ENCODE assay signal across 26 mouse cellular contexts in the genomic region with DNA sequence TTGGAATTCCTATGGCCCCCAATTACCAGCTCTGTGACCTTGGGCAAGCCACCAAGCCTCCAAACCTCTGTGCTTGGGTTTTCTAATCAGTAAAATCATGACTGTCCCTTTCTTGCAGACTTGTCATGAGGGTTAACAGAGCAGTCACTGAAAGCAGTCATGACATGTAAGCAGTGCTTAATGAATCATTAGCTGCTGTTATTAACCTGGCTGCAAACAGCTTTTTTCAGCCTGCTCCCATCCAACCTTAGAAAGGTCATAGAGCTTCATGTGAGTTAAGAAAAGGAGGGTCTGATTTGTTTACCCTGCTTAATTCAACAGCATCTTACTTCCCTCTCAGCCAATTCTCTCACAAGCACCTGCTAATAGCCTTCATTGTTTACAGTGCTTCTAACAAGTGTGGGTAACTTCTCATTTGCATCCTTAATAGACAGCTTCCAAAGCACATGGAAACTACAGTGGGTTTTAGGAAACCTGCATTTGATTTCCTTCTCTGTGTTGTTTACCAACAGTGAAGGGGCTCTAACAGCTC.
A peak's percentile ranks its signal among the peaks of the same experiment; 100 is the strongest.
DNase-seq lines count a peak whose midpoint lies in the region; ATAC-seq and TF ChIP-seq lines count a peak whose summit lies in the region.
"Had no signal": no experiment of that assay in that cellular context is flagged by ENCODE, and none has a peak within 500 bp of the region (broad histone marks: within the 10 kb centered on the region; RNA-seq: fewer than 3 reads in every experiment).

No protein-coding gene starts in this region.

- no peak for TF ChIP-seq CTCF in forebrain, postnatal 0 days (IDR thresholded peaks at IDR 0.05; ENCODE audit: low read depth)
- no peak for TF ChIP-seq CTCF in midbrain, postnatal 0 days (IDR thresholded peaks at IDR 0.05)
- no peak for TF ChIP-seq CTCF in brain, embryonic 14.5 days (IDR thresholded peaks at IDR 0.05; ENCODE audit: borderline replicate concordance, extremely low read depth, insufficient read depth, insufficient read length)

- peak; percentile 30; the same call in 1 of the 2 replicates for ATAC-seq in forebrain, embryonic 12.5 days (ENCODE audit: low FRiP score)
- ATAC-seq in forebrain, postnatal 0 days = no peak; the same call in 1 of the 2 replicates
- no peak for ATAC-seq in midbrain, embryonic 13.5 days
- ATAC-seq in midbrain, postnatal 0 days (ENCODE audit: low FRiP score) = no peak
- peak; percentile 47 for ATAC-seq in forebrain, embryonic 16.5 days
- ATAC-seq: activated CD4-positive, CD25-positive, alpha-beta regulatory T cell, adult 4 months; intestine, embryonic 16.5 days had no signal

- H3K4me3 ChIP-seq in forebrain, embryonic 12.5 days (replicated peaks) = no peak overlapping the region
- H3K4me3 ChIP-seq in forebrain, postnatal 0 days (ENCODE audit: low read depth, low read length) = no peak overlapping the region
- H3K4me3 ChIP-seq in midbrain, embryonic 13.5 days (replicated peaks) = no peak overlapping the region
- no peak overlapping the region for H3K4me3 ChIP-seq in midbrain, postnatal 0 days (ENCODE audit: low read depth, low read length)
- H3K4me3 ChIP-seq in forebrain, embryonic 16.5 days (replicated peaks; ENCODE audit: low read length) = no peak overlapping the region
- H3K4me3 ChIP-seq: embryonic facial prominence, embryonic 12.5 days; heart, adult 2 months; heart, embryonic 12.5 days; liver, embryonic 15.5 days; stomach, embryonic 15.5 days had no signal

- no peaks in the 10 kb centered on the region for H3K36me3 ChIP-seq in forebrain, embryonic 12.5 days (replicated peaks)
- H3K36me3 ChIP-seq in forebrain, postnatal 0 days (ENCODE audit: insufficient read depth) = no peaks in the 10 kb centered on the region
- no peaks in the 10 kb centered on the region for H3K36me3 ChIP-seq in midbrain, embryonic 13.5 days
- H3K36me3 ChIP-seq in midbrain, postnatal 0 days (ENCODE audit: insufficient read depth, low read length) = no peaks in the 10 kb centered on the region
- H3K36me3 ChIP-seq in forebrain, embryonic 16.5 days (ENCODE audit: control insufficient read depth, insufficient read depth) = no peaks in the 10 kb centered on the region
- H3K36me3 ChIP-seq: embryonic facial prominence, embryonic 12.5 days; heart, embryonic 12.5 days; liver, embryonic 15.5 days; stomach, embryonic 15.5 days had no signal

- H3K9me3 ChIP-seq in forebrain, embryonic 12.5 days = no peaks in the 10 kb centered on the region
- H3K9me3 ChIP-seq in forebrain, postnatal 0 days (ENCODE audit: low read length) = no peaks in the 10 kb centered on the region
- H3K9me3 ChIP-seq in midbrain, embryonic 13.5 days = no peaks in the 10 kb centered on the region
- H3K9me3 ChIP-seq in midbrain, postnatal 0 days (ENCODE audit: low read length) = no peaks in the 10 kb centered on the region
- no peaks in the 10 kb centered on the region for H3K9me3 ChIP-seq in forebrain, embryonic 16.5 days (ENCODE audit: control insufficient read depth, low read length)
- H3K9me3 ChIP-seq: embryonic facial prominence, embryonic 12.5 days; heart, embryonic 12.5 days; liver, embryonic 15.5 days; stomach, embryonic 15.5 days had no signal

- peaks cover 15% of the 10 kb centered on the region; the same call in 1 of the 2 replicates for H3K4me1 ChIP-seq in forebrain, embryonic 12.5 days
- H3K4me1 ChIP-seq in forebrain, postnatal 0 days (ENCODE audit: insufficient read depth) = no peaks in the 10 kb centered on the region
- peaks cover 23% of the 10 kb centered on the region for H3K4me1 ChIP-seq in midbrain, embryonic 13.5 days (replicated peaks)
- H3K4me1 ChIP-seq in midbrain, postnatal 0 days (ENCODE audit: insufficient read depth, low read length) = no peaks in the 10 kb centered on the region
- H3K4me1 ChIP-seq in forebrain, embryonic 16.5 days (replicated peaks; ENCODE audit: control insufficient read depth, insufficient read depth, low read length) = peaks cover 16% of the 10 kb centered on the region
- H3K4me1 ChIP-seq: embryonic facial prominence, embryonic 12.5 days; liver, embryonic 15.5 days; stomach, embryonic 15.5 days had no signal

- H3K27me3 ChIP-seq in forebrain, embryonic 12.5 days = 0 out of 2 replicates have a peak, but pooled peaks cover 6% of the 10 kb centered on the region
- no peaks in the 10 kb centered on the region for H3K27me3 ChIP-seq in forebrain, postnatal 0 days (ENCODE audit: insufficient read depth, low read length)
- H3K27me3 ChIP-seq in midbrain, embryonic 13.5 days = no peaks in the 10 kb centered on the region
- no peaks in the 10 kb centered on the region for H3K27me3 ChIP-seq in midbrain, postnatal 0 days (ENCODE audit: insufficient read depth, low read length)
- H3K27me3 ChIP-seq in forebrain, embryonic 16.5 days (replicated peaks; ENCODE audit: control insufficient read depth, insufficient read depth, low read length) = no peaks in the 10 kb centered on the region
- H3K27me3 ChIP-seq: embryonic facial prominence, embryonic 12.5 days; heart, embryonic 12.5 days; liver, embryonic 15.5 days; stomach, embryonic 15.5 days had no signal

- no peak for DNase-seq in forebrain, postnatal 0 days
- DNase-seq in midbrain, postnatal 0 days (ENCODE audit: low spot score) = no peak
- DNase-seq in brain, embryonic 14.5 days (ENCODE audit: low read depth) = peak; percentile 61
- DNase-seq in layer of hippocampus, adult 9-10 months (ENCODE audit: low spot score) = no peak
- no peak for DNase-seq in kidney, postnatal 4 days
- DNase-seq: B cell, adult 2 months; cerebellum, adult 11-12 months; cerebellum, adult 9-11 months; embryo, embryonic 11 days; heart, adult 2 months; kidney, adult 8-10 months; layer of hippocampus, adult 9-11 months; lung, embryonic 14.5 days; lung, postnatal 14 days; right cerebral cortex, postnatal 14 days; thymus, postnatal 14 days had no signal

- H3K9ac ChIP-seq in forebrain, embryonic 12.5 days = no peak overlapping the region
- H3K9ac ChIP-seq in forebrain, postnatal 0 days = no peak overlapping the region
- H3K9ac ChIP-seq in midbrain, embryonic 13.5 days (replicated peaks) = no peak overlapping the region
- H3K9ac ChIP-seq in midbrain, postnatal 0 days (replicated peaks; ENCODE audit: low read length, poor library complexity, severe bottlenecking) = no peak overlapping the region
- no peak overlapping the region for H3K9ac ChIP-seq in forebrain, embryonic 16.5 days (replicated peaks; ENCODE audit: low read depth, low read length)
- H3K9ac ChIP-seq: embryonic facial prominence, embryonic 12.5 days; heart, embryonic 12.5 days; liver, embryonic 15.5 days; lung, embryonic 14.5 days; stomach, embryonic 15.5 days had no signal

- H3K4me2 ChIP-seq in forebrain, embryonic 12.5 days = no peak overlapping the region
- H3K4me2 ChIP-seq in forebrain, postnatal 0 days (ENCODE audit: low read depth) = no peak overlapping the region
- no peak overlapping the region for H3K4me2 ChIP-seq in midbrain, embryonic 13.5 days (replicated peaks)
- H3K4me2 ChIP-seq in midbrain, postnatal 0 days (ENCODE audit: low read depth, low read length, poor library complexity, severe bottlenecking) = no peak overlapping the region
- H3K4me2 ChIP-seq in forebrain, embryonic 16.5 days (ENCODE audit: low read length) = no peak overlapping the region
- H3K4me2 ChIP-seq: embryonic facial prominence, embryonic 12.5 days; heart, embryonic 12.5 days; liver, embryonic 15.5 days; lung, embryonic 14.5 days; stomach, embryonic 15.5 days had no signal

- no peak for TF ChIP-seq POLR2A in brain, embryonic 14.5 days (IDR thresholded peaks at IDR 0.05; ENCODE audit: borderline replicate concordance, extremely low read depth, insufficient read depth, insufficient read length, poor library complexity, severe bottlenecking)

- H3K27ac ChIP-seq in forebrain, embryonic 12.5 days = no peak overlapping the region
- H3K27ac ChIP-seq in forebrain, postnatal 0 days (ENCODE audit: low read depth, low read length) = no peak overlapping the region
- H3K27ac ChIP-seq in midbrain, embryonic 13.5 days = 0 out of 2 replicates have a peak overlapping the region, but pooled peaks have one; percentile 14
- H3K27ac ChIP-seq in midbrain, postnatal 0 days (ENCODE audit: low read depth, low read length) = no peak overlapping the region
- H3K27ac ChIP-seq in forebrain, embryonic 16.5 days (ENCODE audit: low read length) = no peak overlapping the region
- H3K27ac ChIP-seq: embryonic facial prominence, embryonic 12.5 days; heart, adult 2 months; kidney, postnatal 0 days; liver, embryonic 15.5 days; stomach, embryonic 15.5 days had no signal

Comparison
In these comparisons a context has a peak if more than half of its experiments do, and no peak if none do; other contexts are left out.
1. ATAC-seq: peak in forebrain, embryonic 12.5 days (single experiment) and forebrain, embryonic 16.5 days (single experiment); none in forebrain, postnatal 0 days (single experiment), midbrain, embryonic 13.5 days (single experiment) and midbrain, postnatal 0 days (single experiment).